Mouse (Mus musculus): Measurements from ENCODE around the gene Arid5b.
A peak's percentile ranks its signal among the peaks of the same experiment; 100 is the strongest.

Gene Arid5b

DNA sequence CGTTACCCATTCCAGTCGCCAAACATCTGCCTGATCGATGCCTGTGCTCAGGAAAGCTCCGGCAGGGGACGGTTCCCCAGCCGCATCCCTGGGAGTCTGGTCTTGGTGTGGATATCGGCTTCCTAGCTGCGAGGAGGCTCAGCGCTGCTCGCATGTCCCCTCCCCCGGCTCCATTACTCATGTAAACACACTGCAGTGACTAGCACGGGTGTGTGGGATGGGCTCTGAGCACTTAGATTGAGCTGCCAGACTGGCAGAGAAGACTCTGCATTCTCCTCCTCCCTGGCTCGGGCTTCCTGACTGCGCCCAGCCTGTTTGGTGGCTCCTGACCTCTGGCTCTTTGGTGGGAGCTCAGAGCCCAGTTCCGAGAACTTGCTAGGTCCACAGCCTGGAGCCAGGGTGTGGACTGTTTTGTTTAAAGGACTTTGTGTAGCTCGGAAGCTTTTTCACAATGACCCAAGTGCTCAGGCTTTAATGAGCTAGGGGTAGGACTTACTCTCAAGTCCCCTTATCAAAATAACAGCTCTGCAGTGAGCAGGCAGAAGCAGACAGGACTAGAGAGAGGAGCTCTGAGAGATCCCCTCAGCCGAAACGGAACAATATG, 142.0 kb downstream of the Arid5b start:
- peak; percentile 94 for DNase-seq (ENCODE audit: low spot score)

GRCm38 (mm10) chr10:68136051-68136450, 142.5 kb downstream of the Arid5b start:
- DNase-seq (ENCODE audit: low spot score): peak; percentile 62

DNA sequence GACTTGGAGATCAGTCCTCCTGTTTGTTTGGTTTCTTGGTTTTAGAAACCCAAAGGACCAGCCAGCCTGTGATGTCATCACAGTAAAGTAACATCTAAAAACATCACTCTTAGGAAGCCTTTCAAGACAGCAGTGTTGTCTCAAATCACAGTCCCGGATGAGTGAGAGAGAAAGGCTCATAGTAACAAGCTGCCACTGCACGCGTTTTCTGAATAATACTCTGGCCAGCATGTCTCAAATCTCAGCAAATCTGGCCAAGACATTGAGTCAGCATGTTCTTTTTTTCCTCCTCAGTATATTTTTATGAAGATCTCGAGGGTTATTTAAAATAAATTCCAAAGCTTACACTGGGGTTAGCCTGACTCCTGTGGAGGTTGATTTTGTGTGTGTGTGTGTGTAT, 143.1 kb downstream of the Arid5b start:
- peak; percentile 74 for DNase-seq (ENCODE audit: low spot score)

- no peak for DNase-seq (ENCODE audit: low spot score)
Measured at GRCm38 (mm10) chr10:68134549-68134948, 144.0 kb downstream of the Arid5b start.

GRCm38 (mm10) chr10:68134071-68134470, 144.5 kb downstream of the Arid5b start:
- no peak for DNase-seq (ENCODE audit: low spot score)

DNA sequence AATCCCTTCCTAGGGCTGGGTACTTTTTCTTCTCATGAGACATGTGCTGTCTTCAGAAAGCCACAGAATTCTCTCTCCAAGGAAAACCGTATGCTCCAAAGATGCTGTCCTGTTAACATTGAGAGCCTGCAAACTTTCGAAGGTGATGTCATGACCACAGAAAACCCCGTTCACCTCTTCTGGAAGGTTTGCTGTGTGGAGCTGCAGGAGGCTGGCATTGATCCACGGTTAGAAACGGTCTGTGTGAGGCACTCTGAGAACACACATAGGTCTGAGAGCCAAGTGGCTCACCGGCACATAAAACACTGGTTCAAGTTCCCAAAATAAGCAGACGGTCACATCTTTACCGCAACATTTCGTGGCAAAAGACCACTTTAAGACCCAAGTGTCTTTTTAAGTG, 145.9 kb downstream of the Arid5b start:
- no peak for DNase-seq (ENCODE audit: low spot score)

DNA sequence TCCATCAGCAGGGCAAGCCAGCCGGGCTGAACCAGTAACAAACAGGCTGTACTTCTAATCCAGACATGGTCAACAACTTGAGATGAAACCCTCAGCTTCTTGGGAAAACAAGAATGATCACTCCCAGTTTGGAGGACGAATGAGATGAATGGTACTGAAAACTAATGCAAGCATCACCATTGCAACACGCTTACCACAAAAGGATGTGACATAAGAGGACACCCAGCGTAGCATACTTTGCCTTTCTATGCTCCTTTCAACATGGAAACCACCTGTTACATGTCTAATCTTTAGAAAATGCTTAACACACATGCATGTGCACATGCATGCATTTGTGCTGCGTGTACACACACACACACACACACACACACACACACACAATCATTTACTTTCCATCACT, 146.4 kb downstream of the Arid5b start:
- DNase-seq (ENCODE audit: low spot score): no peak

DNA sequence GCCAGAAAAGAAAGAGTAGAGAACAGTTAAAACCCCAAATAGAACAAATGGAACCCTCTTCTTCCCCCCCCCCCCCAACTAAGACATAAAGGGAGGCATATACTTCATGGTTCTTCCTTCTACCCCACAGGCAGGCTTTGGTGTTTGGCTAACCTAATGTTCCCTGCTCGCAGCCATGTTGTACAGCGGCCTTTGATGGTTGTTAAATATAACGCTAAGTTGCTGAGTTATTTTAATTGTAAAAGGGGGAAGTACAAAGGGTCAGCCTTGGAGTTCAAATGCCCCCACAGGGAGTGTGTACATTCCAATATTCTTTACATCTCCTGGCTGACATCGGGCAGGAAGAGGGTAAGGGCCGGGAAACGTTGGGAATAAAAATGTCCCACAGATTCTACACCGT, 148.9 kb downstream of the Arid5b start:
- no peak for DNase-seq (ENCODE audit: low spot score)

- DNase-seq (ENCODE audit: low spot score): no peak
Measured at GRCm38 (mm10) chr10:68129009-68129408, 149.5 kb downstream of the Arid5b start.

- DNase-seq (ENCODE audit: low spot score): peak; percentile 83
Measured at GRCm38 (mm10) chr10:68128441-68128848, 150.1 kb downstream of the Arid5b start.

- DNase-seq (ENCODE audit: low spot score): peak; percentile 40
Measured at GRCm38 (mm10) chr10:68127604-68128256, 150.8 kb downstream of the Arid5b start.

DNA sequence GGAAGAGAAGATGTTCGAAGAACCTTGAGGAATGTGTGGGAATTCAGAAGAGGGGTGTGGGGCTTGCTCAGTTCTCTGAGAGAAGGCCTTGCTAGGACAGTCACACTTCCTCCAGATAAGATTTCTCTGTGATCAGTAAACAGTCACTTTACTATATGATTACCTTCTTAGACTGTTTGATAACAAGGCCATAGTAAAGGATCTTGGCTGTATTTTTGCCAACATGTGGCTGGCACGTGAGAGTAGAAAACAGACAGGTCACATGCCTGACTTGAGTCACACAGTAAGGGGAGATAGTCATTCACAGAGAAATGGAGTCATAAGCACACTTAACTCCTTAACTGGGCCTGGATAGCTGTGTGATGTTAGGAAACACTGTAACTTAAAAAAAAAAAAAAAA, 151.4 kb downstream of the Arid5b start:
- peak; percentile 56 for DNase-seq (ENCODE audit: low spot score)

DNA sequence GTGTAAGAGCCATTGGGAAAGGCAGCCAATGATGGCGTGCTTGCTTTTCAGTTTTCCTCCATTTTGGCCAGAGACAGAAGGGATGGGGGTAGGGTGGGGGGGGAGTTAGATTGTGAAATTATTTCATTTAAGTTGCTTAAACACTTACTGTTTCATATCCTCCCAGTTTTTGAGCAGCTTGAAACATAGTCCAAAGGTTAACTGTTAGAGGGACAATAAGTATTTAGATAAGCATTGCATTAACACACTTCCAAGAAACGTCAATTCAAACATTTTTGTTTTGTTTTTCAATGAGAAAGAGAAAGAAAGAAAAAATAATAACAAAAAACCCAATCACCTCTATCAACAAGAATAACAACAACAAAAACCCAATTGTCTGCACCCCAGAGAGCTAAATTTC, 152.0 kb downstream of the Arid5b start:
- no peak for DNase-seq (ENCODE audit: low spot score)

- DNase-seq (ENCODE audit: low spot score): peak; percentile 62
Measured at GRCm38 (mm10) chr10:68125919-68126550, 152.5 kb downstream of the Arid5b start.

DNA sequence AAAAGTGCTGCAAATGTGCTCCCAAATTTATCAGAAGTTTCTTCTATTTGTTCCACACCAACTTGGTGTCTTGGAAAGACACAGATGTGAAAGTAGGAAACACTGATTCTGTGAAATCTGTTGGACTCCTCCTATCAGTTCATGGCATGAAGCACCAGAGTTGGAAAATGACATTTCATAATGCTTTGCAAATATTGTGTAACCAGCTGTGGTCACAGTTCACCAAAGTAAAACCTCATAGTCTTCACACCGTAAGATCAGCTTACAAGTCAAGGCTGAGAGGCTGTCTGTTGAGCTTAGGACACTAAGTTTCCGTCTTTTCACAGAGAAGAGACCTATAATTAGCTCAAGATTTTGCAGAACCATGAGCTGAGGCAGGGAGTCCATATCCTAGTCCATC, 153.6 kb downstream of the Arid5b start:
- DNase-seq (ENCODE audit: low spot score): peak; percentile 81

DNA sequence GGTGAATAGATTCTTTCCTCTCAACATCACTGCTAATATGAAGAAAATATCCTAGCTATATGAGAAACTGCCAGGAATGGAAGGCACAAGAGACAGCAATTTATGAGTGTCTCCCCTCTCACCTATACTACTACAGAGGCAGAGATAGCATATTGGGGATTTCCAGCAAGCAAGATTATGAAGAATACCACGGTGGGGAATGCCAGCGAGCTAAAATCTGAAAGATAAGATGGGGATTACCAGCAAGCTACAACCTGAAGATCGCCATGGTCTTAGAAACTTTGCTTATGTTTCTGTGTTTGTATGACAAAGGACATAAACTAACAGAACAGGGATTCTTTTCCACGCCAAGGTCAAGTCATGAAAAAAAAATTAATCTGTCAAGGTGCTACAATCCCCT, 155.1 kb downstream of the Arid5b start:
- no peak for DNase-seq (ENCODE audit: low spot score)

DNA sequence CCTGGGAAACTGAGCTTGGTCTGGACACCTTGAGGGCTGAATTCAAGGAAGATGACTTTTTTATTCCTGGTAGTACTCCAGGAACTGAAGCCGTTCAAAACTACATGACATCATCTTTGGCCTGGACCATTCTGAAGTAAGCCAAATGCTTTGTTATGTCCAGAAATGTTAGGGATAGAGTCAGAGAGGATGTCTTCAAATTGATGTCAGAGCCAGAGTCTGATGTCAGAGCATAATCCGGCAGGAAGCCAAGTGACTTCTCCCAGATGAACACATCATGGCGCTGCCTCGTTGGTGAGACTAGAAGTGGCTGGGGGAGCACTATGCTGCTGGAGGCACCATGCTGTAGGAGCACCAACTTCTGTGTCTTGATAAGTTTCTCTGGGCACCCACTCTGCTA, 156.6 kb downstream of the Arid5b start:
- peak; percentile 44 for DNase-seq (ENCODE audit: low spot score)

DNA sequence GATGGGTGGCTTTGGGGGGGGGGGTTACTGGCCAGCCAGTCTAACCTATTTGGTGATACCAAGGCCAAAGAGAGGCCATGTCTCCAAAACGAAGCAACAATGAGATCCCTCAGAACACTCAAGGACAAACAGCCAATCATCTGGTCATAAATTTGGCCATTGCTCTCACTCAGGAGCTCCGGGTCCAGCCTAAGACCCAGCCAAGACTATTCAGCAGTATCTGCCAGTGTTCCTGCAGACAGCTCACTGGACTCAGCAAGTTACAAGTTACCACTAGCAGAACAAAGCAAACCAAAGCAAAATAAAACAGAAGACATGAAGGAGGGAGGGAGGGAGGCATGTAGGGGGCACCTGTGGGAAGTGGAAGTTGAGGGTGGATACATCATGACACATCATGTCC, 157.3 kb downstream of the Arid5b start:
- no peak for DNase-seq (ENCODE audit: low spot score)

- DNase-seq (ENCODE audit: low spot score): no peak
Measured at GRCm38 (mm10) chr10:68120011-68120410, 158.5 kb downstream of the Arid5b start.

DNA sequence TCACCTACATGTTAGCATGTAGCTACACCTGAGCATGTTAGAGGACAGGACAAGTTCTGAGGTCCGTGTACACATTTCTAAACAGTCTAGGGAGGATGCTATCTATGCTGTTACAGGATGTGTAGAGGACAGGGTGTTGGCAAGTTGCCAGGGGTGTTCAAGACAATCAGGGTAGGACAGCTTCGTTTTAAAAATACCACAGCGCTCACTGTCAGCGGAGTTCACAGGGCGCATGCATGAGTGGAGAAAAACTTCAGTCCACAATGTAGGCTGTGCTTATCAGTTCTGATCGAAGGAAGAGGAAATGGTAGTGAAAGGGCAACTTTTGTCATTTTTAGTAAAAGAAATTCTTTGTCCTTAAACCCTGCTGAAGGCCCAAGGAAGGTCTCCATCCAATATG, 159.3 kb downstream of the Arid5b start:
- DNase-seq (ENCODE audit: low spot score): no peak

- no peak for DNase-seq (ENCODE audit: low spot score)
Measured at GRCm38 (mm10) chr10:68114955-68115354, 163.6 kb downstream of the Arid5b start.

DNA sequence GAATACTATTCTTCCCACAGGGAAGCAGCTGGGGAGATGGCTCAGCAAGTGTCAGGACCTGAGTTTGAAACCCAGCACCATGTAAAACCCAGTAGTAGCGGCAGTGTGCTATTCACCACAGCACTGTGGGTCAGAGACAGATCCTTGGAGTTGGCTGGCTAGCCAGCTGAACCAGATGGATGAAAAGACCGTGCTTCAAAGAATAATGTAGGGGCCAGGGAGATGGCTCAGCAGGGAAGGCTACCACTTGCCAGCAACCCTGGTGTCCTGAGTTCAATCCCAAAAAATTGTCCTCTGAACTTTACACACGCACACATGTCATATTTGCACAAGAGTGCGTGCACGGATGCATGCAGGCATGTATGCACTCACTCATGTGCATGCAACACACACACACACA, 164.9 kb downstream of the Arid5b start:
- DNase-seq (ENCODE audit: low spot score): no peak

- DNase-seq (ENCODE audit: low spot score): no peak
Measured at GRCm38 (mm10) chr10:68112983-68113382, 165.6 kb downstream of the Arid5b start.

DNA sequence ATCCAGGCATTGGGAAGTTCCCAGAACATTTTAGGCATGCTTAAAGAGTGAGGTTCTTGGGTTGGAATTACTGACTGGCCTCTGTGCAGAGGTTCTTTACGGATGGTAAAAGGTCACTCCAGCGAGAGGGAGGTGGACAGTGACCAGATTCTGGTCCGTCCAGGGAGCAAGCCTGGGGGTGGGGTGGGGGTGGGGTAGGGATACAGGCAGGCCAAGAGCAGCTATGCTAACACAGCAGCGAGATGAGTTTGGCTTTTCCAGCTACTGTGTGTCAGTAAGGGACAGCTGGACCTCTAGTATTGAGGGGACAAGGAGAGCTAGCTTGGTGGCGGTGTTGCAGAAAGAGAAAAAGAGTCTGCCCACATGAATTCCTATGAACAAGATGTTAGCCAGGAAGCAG, 167.9 kb downstream of the Arid5b start:
- DNase-seq (ENCODE audit: low spot score): no peak
